Mouse (Mus musculus): ENCODE results near the gene Uspl1. TPM values are rescaled to one million over a fixed set of nuclear protein-coding genes. Genes with fewer than 3 reads are reported as not detected.
"Not testable (repeated sequence)": the region's sequence is repeated elsewhere in the genome, so short reads cannot be mapped to it uniquely, and the experiment has no call there.

Gene Uspl1
- 32.7 and 37.5 TPM in 2 replicates for polyA plus RNA-seq (2015; fragmentation: Nextera tagmentation; extraction: Ambion mirVana)

- H3K4me1 ChIP-seq (replicated peaks; ENCODE audit: control insufficient read depth, insufficient read depth, low read length): peaks cover 15% of the 10 kb centered on the region
- H3K4me3 ChIP-seq (ENCODE audit: low read length): peak within 1 kb of the TSS; percentile 89
- H3K9ac ChIP-seq (ENCODE audit: low read length): peak within 1 kb of the TSS; percentile 88
- H3K9me3 ChIP-seq (ENCODE audit: control insufficient read depth, low read length): no peaks in the 10 kb centered on the region
- peak within 1 kb of the TSS; percentile 93 for H3K4me2 ChIP-seq (ENCODE audit: low read depth, low read length)
- ATAC-seq (ENCODE audit: low read depth): peak; percentile 97
- no peaks in the 10 kb centered on the region for H3K27me3 ChIP-seq (ENCODE audit: control insufficient read depth, insufficient read depth, low read depth, low read length)
- H3K36me3 ChIP-seq (ENCODE audit: control insufficient read depth, insufficient read depth, low read length): peaks cover 4% of the 10 kb centered on the region
- WGBS: under 1% methylated on average over 56 of the region's 59 CpGs
- peak within 1 kb of the TSS; percentile 89 for H3K27ac ChIP-seq (ENCODE audit: low read length)
Measured at GRCm38 (mm10) chr5:149184104-149184843, at the start of gene Uspl1, which contains the start of gene Hmgb1. TSS of gene Uspl1 (plus strand) at chr5:149184350. TSS of gene Hmgb1 (minus strand) at chr5:149184489.

- Histone ChIP-seq H3K4me1 (replicated peaks; ENCODE audit: control insufficient read depth, insufficient read depth, low read length) (peaks cover 5% of the 10 kb centered on the region; the same call in 1 of the 2 replicates), H3K4me2 (ENCODE audit: low read depth, low read length) (no peak overlapping the region), H3K4me3 (ENCODE audit: low read length) (no peak overlapping the region), H3K27ac (ENCODE audit: low read length) (no peak overlapping the region), H3K9me3 (ENCODE audit: control insufficient read depth, low read length) (no peaks in the 10 kb centered on the region), H3K36me3 (ENCODE audit: control insufficient read depth, insufficient read depth, low read length) (no peaks in the 10 kb centered on the region), H3K27me3 (ENCODE audit: control insufficient read depth, insufficient read depth, low read depth, low read length) (no peaks in the 10 kb centered on the region), H3K9ac (ENCODE audit: low read length) (no peak overlapping the region)
- 63% methylated on average over 10 of the region's 10 CpGs for WGBS
- ATAC-seq (ENCODE audit: low read depth): no peak
Measured at GRCm38 (mm10) chr5:149134751-149135454, 49.2 kb upstream of the Uspl1 start.

- no peak overlapping the region for H3K27ac ChIP-seq (ENCODE audit: low read length)
- no peaks in the 10 kb centered on the region for H3K27me3 ChIP-seq (ENCODE audit: control insufficient read depth, insufficient read depth, low read depth, low read length)
- H3K36me3 ChIP-seq (ENCODE audit: control insufficient read depth, insufficient read depth, low read length): no peaks in the 10 kb centered on the region
- no peak overlapping the region for H3K4me2 ChIP-seq (ENCODE audit: low read depth, low read length)
- WGBS: 77% methylated on average over 10 of the region's 10 CpGs
- no peak overlapping the region for H3K9ac ChIP-seq (ENCODE audit: low read length)
- no peak overlapping the region for H3K4me3 ChIP-seq (ENCODE audit: low read length)
- H3K4me1 ChIP-seq (replicated peaks; ENCODE audit: control insufficient read depth, insufficient read depth, low read length): peaks cover 5% of the 10 kb centered on the region; the same call in 1 of the 2 replicates
- H3K9me3 ChIP-seq (ENCODE audit: control insufficient read depth, low read length): no peaks in the 10 kb centered on the region
- ATAC-seq (ENCODE audit: low read depth): no peak
Measured at GRCm38 (mm10) chr5:149135455-149136354, 48.4 kb upstream of the Uspl1 start.

GRCm38 (mm10) chr5:149136933-149137365 lies 47.2 kb upstream of the Uspl1 start:
- 0 out of 2 replicates have a peak, but pooled peaks have one; percentile 28 for ATAC-seq (ENCODE audit: low read depth)
- WGBS: 65% methylated on average over 4 of the region's 4 CpGs

GRCm38 (mm10) chr5:149137447-149137846 lies 46.7 kb upstream of the Uspl1 start:
- no peak overlapping the region for H3K4me3 ChIP-seq (ENCODE audit: low read length)
- H3K27me3 ChIP-seq (ENCODE audit: control insufficient read depth, insufficient read depth, low read depth, low read length): no peaks in the 10 kb centered on the region
- no peak overlapping the region for H3K4me2 ChIP-seq (ENCODE audit: low read depth, low read length)
- no peaks in the 10 kb centered on the region for H3K9me3 ChIP-seq (ENCODE audit: control insufficient read depth, low read length)
- no peak for ATAC-seq (ENCODE audit: low read depth)
- no peak overlapping the region for H3K9ac ChIP-seq (ENCODE audit: low read length)
- H3K27ac ChIP-seq (ENCODE audit: low read length): no peak overlapping the region
- H3K36me3 ChIP-seq (ENCODE audit: control insufficient read depth, insufficient read depth, low read length): no peaks in the 10 kb centered on the region
- H3K4me1 ChIP-seq (replicated peaks; ENCODE audit: control insufficient read depth, insufficient read depth, low read length): peaks cover 5% of the 10 kb centered on the region; the same call in 1 of the 2 replicates
- 42% methylated on average over 3 of the region's 3 CpGs for WGBS

More at GRCm38 (mm10) chr5:149136933-149137365, 47.2 kb upstream of the Uspl1 start:
- Histone ChIP-seq H3K36me3 (ENCODE audit: control insufficient read depth, insufficient read depth, low read length) (no peaks in the 10 kb centered on the region), H3K4me3 (ENCODE audit: low read length) (no peak overlapping the region), H3K9ac (ENCODE audit: low read length) (no peak overlapping the region), H3K4me2 (ENCODE audit: low read depth, low read length) (no peak overlapping the region), H3K27ac (ENCODE audit: low read length) (no peak overlapping the region), H3K27me3 (ENCODE audit: control insufficient read depth, insufficient read depth, low read depth, low read length) (no peaks in the 10 kb centered on the region), H3K4me1 (replicated peaks; ENCODE audit: control insufficient read depth, insufficient read depth, low read length) (peaks cover 5% of the 10 kb centered on the region; the same call in 1 of the 2 replicates), H3K9me3 (ENCODE audit: control insufficient read depth, low read length) (no peaks in the 10 kb centered on the region)

GRCm38 (mm10) chr5:149138087-149138486 lies 46.1 kb upstream of the Uspl1 start:
- H3K36me3 ChIP-seq (ENCODE audit: control insufficient read depth, insufficient read depth, low read length); H3K9ac ChIP-seq (ENCODE audit: low read length); H3K4me1 ChIP-seq (replicated peaks; ENCODE audit: control insufficient read depth, insufficient read depth, low read length); H3K9me3 ChIP-seq (ENCODE audit: control insufficient read depth, low read length); H3K4me3 ChIP-seq (ENCODE audit: low read length); ATAC-seq (ENCODE audit: low read depth); H3K27ac ChIP-seq (ENCODE audit: low read length); H3K27me3 ChIP-seq (ENCODE audit: control insufficient read depth, insufficient read depth, low read depth, low read length); H3K4me2 ChIP-seq (ENCODE audit: low read depth, low read length): not testable (repeated sequence)
- 92% methylated on average over 6 of the region's 6 CpGs for WGBS

- no peak for ATAC-seq (ENCODE audit: low read depth)
- Histone ChIP-seq H3K4me2 (ENCODE audit: low read depth, low read length) (no peak overlapping the region), H3K4me1 (replicated peaks; ENCODE audit: control insufficient read depth, insufficient read depth, low read length) (peaks cover 5% of the 10 kb centered on the region; the same call in 1 of the 2 replicates), H3K27me3 (ENCODE audit: control insufficient read depth, insufficient read depth, low read depth, low read length) (no peaks in the 10 kb centered on the region), H3K9me3 (ENCODE audit: control insufficient read depth, low read length) (no peaks in the 10 kb centered on the region), H3K27ac (ENCODE audit: low read length) (no peak overlapping the region), H3K9ac (ENCODE audit: low read length) (no peak overlapping the region), H3K4me3 (ENCODE audit: low read length) (no peak overlapping the region), H3K36me3 (ENCODE audit: control insufficient read depth, insufficient read depth, low read length) (no peaks in the 10 kb centered on the region)
- 66% methylated on average over 9 of the region's 9 CpGs for WGBS
Measured at GRCm38 (mm10) chr5:149140336-149140735, 43.8 kb upstream of the Uspl1 start.

- H3K9ac ChIP-seq (ENCODE audit: low read length); H3K27me3 ChIP-seq (ENCODE audit: control insufficient read depth, insufficient read depth, low read depth, low read length); H3K4me3 ChIP-seq (ENCODE audit: low read length); H3K4me1 ChIP-seq (replicated peaks; ENCODE audit: control insufficient read depth, insufficient read depth, low read length); H3K27ac ChIP-seq (ENCODE audit: low read length); H3K9me3 ChIP-seq (ENCODE audit: control insufficient read depth, low read length); ATAC-seq (ENCODE audit: low read depth); H3K4me2 ChIP-seq (ENCODE audit: low read depth, low read length); H3K36me3 ChIP-seq (ENCODE audit: control insufficient read depth, insufficient read depth, low read length): not testable (repeated sequence)
- 90% methylated on average over 1 of the region's 1 CpGs for WGBS
Measured at GRCm38 (mm10) chr5:149141155-149141554, 43.0 kb upstream of the Uspl1 start.

Measured in lung, embryonic 16.5 days (tissue).